Mouse (Mus musculus): ENCODE measurements around the gene Dpp9. TPM values are rescaled to one million over a fixed set of nuclear protein-coding genes. Genes with fewer than 3 reads are reported as not detected.

Gene Dpp9
- polyA plus RNA-seq, 1 experiment = 51.2 TPM

GRCm38 (mm10) chr17:56148790-56149618, 69.7 kb downstream of the Dpp9 start:
- H3K27ac ChIP-seq (ENCODE audit: insufficient read depth, low read length) = no peak overlapping the region
- peak overlapping the region; percentile 20 for H3K4me3 ChIP-seq (ENCODE audit: insufficient read depth, low read length)
- H3K4me1 ChIP-seq (ENCODE audit: control insufficient read depth, insufficient read depth, low read length) = 0 out of 2 replicates have a peak, but pooled peaks cover 2% of the 10 kb centered on the region
- TF ChIP-seq POLR2A (IDR thresholded peaks at IDR 0.05; ENCODE audit: extremely low read depth, insufficient read depth, low read length) = no peak
- TF ChIP-seq CTCF (IDR thresholded peaks at IDR 0.05; ENCODE audit: extremely low read depth, insufficient read depth, low read length) = no peak

DNA sequence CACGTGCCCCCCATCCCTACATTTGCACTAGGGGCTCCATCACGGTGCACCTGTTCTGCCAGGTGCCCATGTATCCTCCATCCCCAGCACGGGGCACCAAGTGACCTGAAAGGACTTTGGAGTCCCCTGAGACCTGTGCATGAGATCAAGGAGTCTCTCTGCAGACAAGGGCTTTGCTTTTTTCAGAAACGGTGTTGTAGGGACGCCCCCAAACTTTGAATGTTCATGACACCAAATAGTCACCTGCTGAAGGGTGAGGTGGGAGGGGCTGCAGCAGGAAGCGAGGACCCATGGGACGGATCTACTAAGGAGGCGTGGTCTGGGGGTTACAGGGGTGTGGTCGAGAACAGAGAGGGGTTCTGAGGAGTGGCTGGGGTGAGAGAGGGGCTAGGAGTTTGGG, 70.4 kb downstream of the Dpp9 start:
- H3K4me1 ChIP-seq (ENCODE audit: control insufficient read depth, insufficient read depth, low read length) = no peaks in the 10 kb centered on the region
- no peak overlapping the region for H3K27ac ChIP-seq (ENCODE audit: insufficient read depth, low read length)
- TF ChIP-seq POLR2A (IDR thresholded peaks at IDR 0.05; ENCODE audit: extremely low read depth, insufficient read depth, low read length) (no peak), CTCF (IDR thresholded peaks at IDR 0.05; ENCODE audit: extremely low read depth, insufficient read depth, low read length) (no peak)
- no peak overlapping the region; the same call in 1 of the 2 replicates for H3K4me3 ChIP-seq (ENCODE audit: insufficient read depth, low read length)

DNA sequence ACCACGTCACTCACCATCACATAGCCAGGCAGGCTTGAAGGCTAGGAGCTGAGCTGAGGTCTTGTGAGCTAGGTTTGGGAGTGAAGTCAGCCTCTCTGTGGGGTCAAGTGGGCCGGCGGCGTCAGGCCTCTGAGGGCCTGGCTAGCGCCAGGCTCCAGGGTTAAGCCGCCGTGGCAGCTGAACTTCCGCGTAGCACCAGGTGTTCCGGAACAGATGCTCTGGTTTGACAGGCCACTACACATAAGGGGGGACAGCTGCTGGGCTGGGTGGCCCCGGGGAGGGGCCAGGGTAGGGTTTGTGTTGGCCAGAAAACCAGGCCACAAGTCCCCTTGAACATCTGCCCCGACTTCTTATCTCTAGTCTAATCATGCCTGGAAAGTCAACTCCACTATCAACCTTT, 71.3 kb downstream of the Dpp9 start:
- H3K4me3 ChIP-seq (ENCODE audit: insufficient read depth, low read length) = no peak overlapping the region
- H3K4me1 ChIP-seq (ENCODE audit: control insufficient read depth, insufficient read depth, low read length) = no peaks in the 10 kb centered on the region
- TF ChIP-seq CTCF (IDR thresholded peaks at IDR 0.05; ENCODE audit: extremely low read depth, insufficient read depth, low read length) (no peak), POLR2A (IDR thresholded peaks at IDR 0.05; ENCODE audit: extremely low read depth, insufficient read depth, low read length) (no peak)
- H3K27ac ChIP-seq (ENCODE audit: insufficient read depth, low read length) = no peak overlapping the region

DNA sequence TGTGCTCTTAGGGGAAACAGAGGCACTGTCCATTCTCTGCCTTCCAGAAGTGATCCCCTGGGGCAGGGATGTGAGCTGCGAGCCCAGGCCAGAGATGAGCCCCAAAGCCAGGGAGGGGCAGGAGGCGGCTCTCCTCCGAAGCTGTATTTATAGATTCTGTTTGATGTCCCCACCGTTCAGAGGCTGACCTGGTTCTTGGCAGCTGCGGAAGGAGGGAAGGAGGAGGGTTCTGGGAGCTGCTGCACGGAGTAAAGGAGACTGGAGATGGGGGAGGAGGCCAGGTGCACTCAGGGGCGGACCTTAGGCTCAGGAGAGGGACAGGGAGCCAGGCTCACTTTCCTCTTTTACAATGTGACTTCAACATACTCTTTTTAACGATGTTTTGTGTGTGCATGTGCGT, 72.6 kb downstream of the Dpp9 start:
- no peaks in the 10 kb centered on the region for H3K4me1 ChIP-seq (ENCODE audit: control insufficient read depth, insufficient read depth, low read length)
- no peak overlapping the region for H3K27ac ChIP-seq (ENCODE audit: insufficient read depth, low read length)
- no peak overlapping the region for H3K4me3 ChIP-seq (ENCODE audit: insufficient read depth, low read length)
- TF ChIP-seq CTCF (IDR thresholded peaks at IDR 0.05; ENCODE audit: extremely low read depth, insufficient read depth, low read length) = no peak
- TF ChIP-seq POLR2A (IDR thresholded peaks at IDR 0.05; ENCODE audit: extremely low read depth, insufficient read depth, low read length) = no peak

DNA sequence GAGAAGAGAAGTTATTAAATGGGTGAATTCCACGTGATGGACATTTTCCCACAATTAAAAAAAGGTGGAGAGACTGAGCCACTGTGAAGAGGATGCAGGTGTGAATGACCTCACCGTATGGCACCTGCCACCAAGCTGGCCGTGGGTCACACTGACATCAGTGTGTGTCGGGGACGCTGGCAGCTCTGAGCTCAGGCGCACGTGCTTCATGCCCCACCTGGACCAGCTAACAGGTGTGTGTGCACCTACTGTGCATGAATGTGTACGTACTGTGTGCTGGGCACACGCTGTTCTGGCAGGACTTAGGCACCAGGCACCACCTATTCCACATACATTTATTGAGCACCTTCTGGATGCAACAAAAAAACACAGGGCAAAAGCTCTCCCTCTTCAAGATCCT, 74.2 kb downstream of the Dpp9 start:
- Histone ChIP-seq H3K4me3 (ENCODE audit: insufficient read depth, low read length) (no peak overlapping the region), H3K4me1 (ENCODE audit: control insufficient read depth, insufficient read depth, low read length) (no peaks in the 10 kb centered on the region), H3K27ac (ENCODE audit: insufficient read depth, low read length) (no peak overlapping the region)
- TF ChIP-seq CTCF (IDR thresholded peaks at IDR 0.05; ENCODE audit: extremely low read depth, insufficient read depth, low read length) (no peak), POLR2A (IDR thresholded peaks at IDR 0.05; ENCODE audit: extremely low read depth, insufficient read depth, low read length) (no peak)

- Histone ChIP-seq H3K27ac (ENCODE audit: insufficient read depth, low read length) (0 out of 2 replicates have a peak overlapping the region, but pooled peaks have one; percentile 27), H3K4me1 (ENCODE audit: control insufficient read depth, insufficient read depth, low read length) (no peaks in the 10 kb centered on the region; the same call in 1 of the 2 replicates), H3K4me3 (ENCODE audit: insufficient read depth, low read length) (peak overlapping the region; percentile 82)
- peak; percentile 22; the same call in 1 of the 2 replicates for TF ChIP-seq POLR2A (IDR thresholded peaks at IDR 0.05; ENCODE audit: extremely low read depth, insufficient read depth, low read length)
- no peak for TF ChIP-seq CTCF (IDR thresholded peaks at IDR 0.05; ENCODE audit: extremely low read depth, insufficient read depth, low read length)
Observed at GRCm38 (mm10) chr17:56141702-56142605, 76.8 kb downstream of the Dpp9 start.

DNA sequence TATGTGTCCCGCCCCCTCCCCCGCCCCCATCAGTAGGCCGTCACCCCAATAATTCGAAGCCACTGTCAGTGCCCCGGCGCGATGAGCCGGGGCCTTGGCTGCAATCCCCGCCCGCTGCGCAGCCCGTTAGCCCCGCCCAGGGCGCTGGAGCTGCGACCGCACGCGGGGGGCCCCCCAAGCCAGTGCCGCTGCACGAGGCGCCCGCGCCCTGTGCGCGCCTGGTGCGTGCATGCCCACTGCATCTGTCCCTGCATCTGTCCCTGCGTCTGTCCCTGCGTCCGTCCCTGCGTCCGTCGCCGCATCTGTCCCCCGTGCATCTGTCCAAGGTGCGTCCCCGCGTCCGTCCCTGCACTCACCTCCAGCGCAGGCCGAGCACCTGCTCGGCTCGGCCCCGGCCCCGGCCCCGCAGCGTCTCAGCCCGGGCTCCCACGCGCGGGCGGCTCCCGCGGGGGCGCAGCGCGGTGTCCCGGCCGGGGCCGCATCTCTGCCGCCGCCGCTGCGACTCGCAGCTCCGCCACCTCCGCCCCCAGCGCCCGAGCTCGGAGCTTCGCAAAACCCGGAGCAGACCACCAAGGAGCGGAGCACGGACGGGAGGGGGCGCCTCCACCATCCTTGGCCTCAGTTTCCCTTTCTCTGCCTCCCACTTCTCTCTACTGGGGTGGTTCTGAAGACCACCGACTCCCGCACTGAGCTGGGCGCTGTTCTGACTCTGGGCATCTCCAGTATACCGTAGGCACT, 78.7 kb downstream of the Dpp9 start, which contains the start of gene Sema6b:
TSS of gene Sema6b (minus strand) at position 486 of the 738 bp plus-strand sequence.
- Histone ChIP-seq H3K4me1 (ENCODE audit: control insufficient read depth, insufficient read depth, low read length) (peaks cover 3% of the 10 kb centered on the region; the same call in 1 of the 2 replicates), H3K4me3 (ENCODE audit: insufficient read depth, low read length) (peak within 1 kb of the TSS; percentile 96), H3K27ac (ENCODE audit: insufficient read depth, low read length) (peak within 1 kb of the TSS; percentile 98)
- no peak for TF ChIP-seq POLR2A (IDR thresholded peaks at IDR 0.05; ENCODE audit: extremely low read depth, insufficient read depth, low read length)
- TF ChIP-seq CTCF (IDR thresholded peaks at IDR 0.05; ENCODE audit: extremely low read depth, insufficient read depth, low read length) = no peak

DNA sequence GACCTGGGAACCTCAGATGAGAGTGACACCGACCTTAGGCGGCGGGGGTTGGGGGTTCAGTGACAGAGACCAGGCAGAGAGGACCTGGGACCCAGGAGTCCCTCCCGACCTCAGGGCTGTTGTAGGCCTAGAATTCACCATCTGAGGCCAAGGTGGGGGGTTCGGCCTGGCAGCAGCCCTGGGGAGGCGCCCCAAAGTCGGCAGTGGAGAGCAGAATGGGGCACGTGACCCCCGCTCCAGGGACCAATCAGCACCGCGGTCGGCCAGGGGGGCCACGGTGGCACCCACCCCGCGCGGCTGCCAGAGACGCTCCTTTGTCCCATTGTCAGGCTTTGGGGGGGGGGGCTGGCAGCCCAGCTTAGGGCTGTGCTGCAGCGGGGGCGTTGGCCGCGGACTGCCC, 79.3 kb downstream of the Dpp9 start:
- H3K4me1 ChIP-seq (ENCODE audit: control insufficient read depth, insufficient read depth, low read length) = peaks cover 5% of the 10 kb centered on the region; the same call in 1 of the 2 replicates
- H3K27ac ChIP-seq (ENCODE audit: insufficient read depth, low read length) = peak overlapping the region; percentile 59; the same call in 1 of the 2 replicates
- H3K4me3 ChIP-seq (ENCODE audit: insufficient read depth, low read length) = peak overlapping the region; percentile 96
- TF ChIP-seq POLR2A (IDR thresholded peaks at IDR 0.05; ENCODE audit: extremely low read depth, insufficient read depth, low read length) = no peak
- no peak for TF ChIP-seq CTCF (IDR thresholded peaks at IDR 0.05; ENCODE audit: extremely low read depth, insufficient read depth, low read length)
